Comparison of ENCODE assay signal across 9 mouse cellular contexts in the genomic region with DNA sequence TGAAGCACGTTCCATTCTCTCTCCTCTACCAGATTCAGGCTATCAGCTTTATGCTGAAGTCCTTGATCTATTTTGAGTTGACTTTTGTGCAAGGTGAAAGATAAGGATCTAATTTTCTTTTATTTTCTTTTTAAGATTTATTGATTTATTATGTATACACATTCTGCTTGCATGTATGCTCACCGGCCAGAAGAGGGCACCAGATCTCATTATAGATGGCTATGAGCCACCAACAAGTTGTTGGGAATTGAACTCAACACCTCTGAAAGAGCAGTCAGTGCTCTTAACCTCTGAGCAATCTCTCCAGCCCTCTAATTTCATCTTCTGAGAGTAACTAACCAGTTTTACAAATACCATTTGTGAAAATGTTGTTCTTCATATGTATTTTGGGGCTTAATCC. TPM values are rescaled to one million over a fixed set of nuclear protein-coding genes. Genes with fewer than 3 reads are reported as not detected.
A peak's percentile ranks its signal among the peaks of the same experiment; 100 is the strongest.
DNase-seq lines count a peak whose midpoint lies in the region; ATAC-seq lines count a peak whose summit lies in the region.
"Had no signal": no experiment of that assay in that cellular context is flagged by ENCODE, and none has a peak within 500 bp of the region (broad histone marks: within the 10 kb centered on the region; RNA-seq: fewer than 3 reads in every experiment).

No protein-coding gene starts in this region.

- ATAC-seq in megakaryocyte progenitor cell, adult 5-6 weeks (replicated peaks; ENCODE audit: poor library complexity): peak; percentile 65

- intact Hi-C loops in heart, postnatal 14 days (cut with DNase I): loop anchor here (1.0 kb wide), 1 partner anchor 129 kb away; no protein-coding TSS in a partner anchor
- intact Hi-C loops in heart, postnatal 25 days (cut with DNase I): loop anchor here (1.0 to 5.0 kb wide), 2 partner anchors 129 to 173 kb away; no protein-coding TSS in a partner anchor

- peak; percentile 23 to 44 for DNase-seq in heart, postnatal 14 days
- no peak for DNase-seq in heart, postnatal 25 days (ENCODE audit: low spot score)
- peak; percentile 59 for DNase-seq in testis, postnatal 10 days (ENCODE audit: low spot score)
- DNase-seq in testis, postnatal 14 days (ENCODE audit: low spot score): no peak
- peak; percentile 53 for DNase-seq in embryo, embryonic 10 days (ENCODE audit: low spot score)
- DNase-seq in ovary, adult 18-20 months (ENCODE audit: low spot score): no peak
- no peak for DNase-seq in urinary bladder, adult 18-20 months (ENCODE audit: low spot score in 2 of 2)

RNA-seq across cellular contexts. Expression of gene Mettl18, which starts 14.5 kb away (rescaled TPM):
- total RNA-seq in heart, postnatal 14 days (2021): 1 to 10 TPM; 2.9 to 3.5 TPM
- 1 to 10 TPM; 3.6 to 4.1 TPM for total RNA-seq in heart, postnatal 25 days (2021)
- 5.1 and 6.8 TPM in 2 replicates for total RNA-seq in megakaryocyte progenitor cell, adult 5-6 weeks (2015)
- 15.2 and 20.2 TPM in 2 replicates for total RNA-seq in megakaryocyte progenitor cell, adult 5-6 weeks (2017)

RNA-seq across cellular contexts. Expression of gene BC055324, which starts 14.6 kb away (rescaled TPM):
- 1 to 10 TPM; 1.1 to 2.7 TPM for total RNA-seq in heart, postnatal 14 days (2021)
- under 1 TPM; 0.62 to 0.81 TPM for total RNA-seq in heart, postnatal 25 days (2021)
- total RNA-seq in megakaryocyte progenitor cell, adult 5-6 weeks (2015): 20.4 and 25.5 TPM in 2 replicates
- total RNA-seq in megakaryocyte progenitor cell, adult 5-6 weeks (2017): 19.9 and 20.0 TPM in 2 replicates

RNA-seq across cellular contexts. Expression of gene Sele, which starts 38.8 kb away (rescaled TPM):
- total RNA-seq in heart, postnatal 14 days (2021): 1 to 10 TPM in 1 of 2 experiments, under 1 TPM in 1; 0.98 to 1.0 TPM
- under 1 TPM; 0.78 to 0.83 TPM for total RNA-seq in heart, postnatal 25 days (2021)
- not detected in 2 replicates for total RNA-seq in megakaryocyte progenitor cell, adult 5-6 weeks (2015)
- 0.07 and 0.12 TPM in 2 replicates for total RNA-seq in megakaryocyte progenitor cell, adult 5-6 weeks (2017)
- total RNA-seq: layer of hippocampus, postnatal 25 days had no signal

RNA-seq across cellular contexts. Expression of gene Sell, which starts 52.5 kb away (rescaled TPM):
- 1 to 10 TPM; 1.1 to 2.6 TPM for total RNA-seq in heart, postnatal 14 days (2021)
- 1 to 10 TPM in 1 of 2 experiments, under 1 TPM in 1; 0.94 to 1.6 TPM for total RNA-seq in heart, postnatal 25 days (2021)
- total RNA-seq in megakaryocyte progenitor cell, adult 5-6 weeks (2015): 371 and 392 TPM in 2 replicates
- 234 and 258 TPM in 2 replicates for total RNA-seq in megakaryocyte progenitor cell, adult 5-6 weeks (2017)
- total RNA-seq: layer of hippocampus, postnatal 25 days had no signal

Comparison
In these comparisons a context has a peak if more than half of its experiments do, and no peak if none do; other contexts are left out.
1. DNase-seq: peak in heart, postnatal 14 days (2 of 2), testis, postnatal 10 days (single experiment) and embryo, embryonic 10 days (single experiment); none in heart, postnatal 25 days (single experiment), testis, postnatal 14 days (single experiment), ovary, adult 18-20 months (single experiment) and urinary bladder, adult 18-20 months (0 of 2).
2. RNA of gene BC055324, which starts 14.6 kb away (total RNA-seq): 19.9 to 25.5 TPM in megakaryocyte progenitor cell, adult 5-6 weeks; 1.1 to 2.7 TPM in heart, postnatal 14 days and 0.62 to 0.81 TPM in heart, postnatal 25 days; every median in the first group is over 4 times any median in the second.